Mouse (Mus musculus) intestine, postnatal 0 days (tissue): Measurements from ENCODE around the gene Notch1. TPM values are rescaled to one million over a fixed set of nuclear protein-coding genes. Genes with fewer than 3 reads are reported as not detected.

Experiments used
- ATAC-seq: fragments of 200-750 bp; cut with Nextera tagmentation; 2 replicates; pipeline ENCODE4 v1.8.0; 2017; ENCODE audit warnings: mild to moderate bottlenecking, moderate TSS enrichment, moderate library complexity
- H3K27ac ChIP-seq: fragments of 300-500 bp; sonication (generic); 2 replicates; pipeline ENCODE4 v1.5.1; 2014; ENCODE audit warnings: mild to moderate bottlenecking, low read depth, low read length, moderate library complexity
- H3K27me3 ChIP-seq: fragments of 300-500 bp; sonication (generic); replicated peaks from 2 replicates; pipeline ENCODE4 v1.6.1; 2014; ENCODE audit warnings: low read length, mixed read lengths; ENCODE audit not compliant: control insufficient read depth, insufficient read depth
- H3K36me3 ChIP-seq: fragments of 300-500 bp; sonication (generic); 2 replicates; pipeline ENCODE4 v1.6.1; 2014; ENCODE audit warnings: mild to moderate bottlenecking, moderate library complexity; ENCODE audit not compliant: control insufficient read depth, insufficient read depth
- H3K4me1 ChIP-seq: fragments of 300-500 bp; sonication (generic); replicated peaks from 2 replicates; pipeline ENCODE4 v1.6.1; 2014; ENCODE audit warnings: antibody characterized with exemption, low read length, mixed read lengths; ENCODE audit not compliant: control insufficient read depth, insufficient read depth
- H3K4me2 ChIP-seq: fragments of 300-500 bp; sonication (generic); replicated peaks from 2 replicates; pipeline ENCODE4 v1.6.1; 2014; ENCODE audit warnings: low read depth, mild to moderate bottlenecking, moderate library complexity
- H3K4me3 ChIP-seq: fragments of 300-500 bp; sonication (generic); 2 replicates; pipeline ENCODE4 v1.5.1; 2014; ENCODE audit warnings: low read depth, low read length
- H3K9ac ChIP-seq: fragments of 300-500 bp; sonication (generic); 2 replicates; pipeline ENCODE4 v1.6.1; 2014; ENCODE audit warnings: mild to moderate bottlenecking, low read depth, low read length
- H3K9me3 ChIP-seq: fragments of 300-500 bp; sonication (generic); 2 replicates; pipeline ENCODE4 v1.6.1; 2016; ENCODE audit warnings: mixed run types; ENCODE audit not compliant: control insufficient read depth
- CTCF ChIP-seq: sonication (generic); IDR thresholded peaks from 2 replicates; pipeline ENCODE4 v1.5.1; 2016; ENCODE audit warnings: low read depth, mild to moderate bottlenecking, control low read depth, antibody characterized with exemption, moderate library complexity
- WGBS: fragments of 180-500 bp; shearing (Covaris S2); extraction: QIAGEN DNeasy Blood & Tissue Kit; methylation state at CpG from one replicate; pipeline ENCODE4 v1.1.7; 2014; 5-methylcytosine and 5-hydroxymethylcytosine counted together
- polyA plus RNA-seq: library from polyadenylated mRNA; unstranded; fragments of >200 nt; fragmentation: Nextera tagmentation; extraction: Ambion mirVana; gene quantifications from 2 replicates; pipeline ENCODE4 v1.2.1, GENCODE M21; 2015

The Notch1 gene
- polyA plus RNA-seq, 1 experiment from 2014 or later: 3.6 TPM

DNA sequence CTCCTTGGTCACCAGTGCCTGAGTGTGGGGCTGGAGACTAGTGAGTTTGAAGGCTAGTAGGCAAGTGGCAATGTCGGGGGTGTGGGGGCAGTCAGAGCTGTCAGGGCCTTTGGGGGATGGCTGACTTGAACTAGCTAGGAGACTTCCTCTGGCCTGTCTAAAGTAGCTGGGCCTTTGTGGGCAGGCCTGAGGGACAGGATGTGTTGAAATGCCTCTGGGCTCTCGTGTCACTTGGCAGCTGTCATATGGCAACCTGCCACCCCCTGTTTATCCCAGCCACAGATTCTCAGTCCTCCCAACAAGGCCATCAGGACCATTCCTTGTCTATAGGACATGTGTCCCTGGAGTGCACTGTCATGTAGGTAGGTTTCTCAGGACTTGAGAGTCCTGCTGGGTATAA lies 18.2 kb upstream of the Notch1 start:
- H3K4me1 ChIP-seq: no peaks in the 10 kb centered on the region
- H3K36me3 ChIP-seq: no peaks in the 10 kb centered on the region
- H3K27ac ChIP-seq: peak overlapping the region; percentile 2; the same call in 1 of the 2 replicates
- no peaks in the 10 kb centered on the region for H3K9me3 ChIP-seq
- H3K27me3 ChIP-seq: no peaks in the 10 kb centered on the region
- 55% methylated on average over 2 of the region's 2 CpGs for WGBS
- no peak overlapping the region for H3K4me2 ChIP-seq
- no peak overlapping the region for H3K9ac ChIP-seq
- no peak for TF ChIP-seq CTCF
- no peak for ATAC-seq
- no peak overlapping the region for H3K4me3 ChIP-seq

DNA sequence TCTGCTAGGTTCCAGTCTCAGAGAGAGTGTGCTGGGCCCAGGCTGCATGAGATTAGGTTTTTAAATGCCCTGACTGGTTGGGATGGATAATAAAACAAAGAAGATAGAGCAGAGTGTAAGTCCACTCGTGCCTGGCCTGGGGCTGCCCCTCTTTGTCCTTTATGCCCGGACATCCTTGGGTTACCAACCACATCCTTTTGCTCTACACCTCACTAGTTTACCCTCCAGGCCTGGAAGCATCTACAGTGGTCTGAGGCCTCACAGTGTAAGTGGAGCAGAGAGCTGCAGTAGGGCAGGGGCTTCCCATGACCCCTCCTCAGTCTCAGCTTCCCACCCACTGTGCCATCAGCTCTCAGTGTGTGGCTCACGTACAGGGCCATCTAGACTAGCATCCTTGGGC lies 17.7 kb upstream of the Notch1 start:
- ATAC-seq: no peak
- no peak overlapping the region for H3K4me2 ChIP-seq
- peak overlapping the region; percentile 2; the same call in 1 of the 2 replicates for H3K27ac ChIP-seq
- no peak overlapping the region for H3K9ac ChIP-seq
- no peak for TF ChIP-seq CTCF
- H3K36me3 ChIP-seq: no peaks in the 10 kb centered on the region
- H3K4me1 ChIP-seq: no peaks in the 10 kb centered on the region
- no peaks in the 10 kb centered on the region for H3K27me3 ChIP-seq
- WGBS: 71% methylated on average over 3 of the region's 3 CpGs
- no peaks in the 10 kb centered on the region for H3K9me3 ChIP-seq
- H3K4me3 ChIP-seq: no peak overlapping the region

- no peaks in the 10 kb centered on the region for H3K27me3 ChIP-seq
- no peak overlapping the region for H3K9ac ChIP-seq
- no peaks in the 10 kb centered on the region for H3K36me3 ChIP-seq
- no peak overlapping the region for H3K4me2 ChIP-seq
- no peak overlapping the region for H3K27ac ChIP-seq
- H3K4me1 ChIP-seq: no peaks in the 10 kb centered on the region
- H3K4me3 ChIP-seq: no peak overlapping the region
- peak; percentile 25; the same call in 1 of the 2 replicates for ATAC-seq
- H3K9me3 ChIP-seq: no peaks in the 10 kb centered on the region
- no peak for TF ChIP-seq CTCF
- WGBS: 29% methylated on average over 5 of the region's 5 CpGs
These were observed 16.8 kb upstream of the Notch1 start for GRCm38 (mm10) chr2:26533249-26533648.

- TF ChIP-seq CTCF: no peak
- no peak for ATAC-seq
- no peaks in the 10 kb centered on the region for H3K9me3 ChIP-seq
- H3K9ac ChIP-seq: no peak overlapping the region
- no peaks in the 10 kb centered on the region for H3K4me1 ChIP-seq
- no peaks in the 10 kb centered on the region for H3K36me3 ChIP-seq
- no peaks in the 10 kb centered on the region for H3K27me3 ChIP-seq
- no peak overlapping the region for H3K4me3 ChIP-seq
- no peak overlapping the region for H3K4me2 ChIP-seq
- H3K27ac ChIP-seq: no peak overlapping the region
- 86% methylated on average over 6 of the region's 6 CpGs for WGBS
These were observed 15.4 kb upstream of the Notch1 start for GRCm38 (mm10) chr2:26531829-26532228.

DNA sequence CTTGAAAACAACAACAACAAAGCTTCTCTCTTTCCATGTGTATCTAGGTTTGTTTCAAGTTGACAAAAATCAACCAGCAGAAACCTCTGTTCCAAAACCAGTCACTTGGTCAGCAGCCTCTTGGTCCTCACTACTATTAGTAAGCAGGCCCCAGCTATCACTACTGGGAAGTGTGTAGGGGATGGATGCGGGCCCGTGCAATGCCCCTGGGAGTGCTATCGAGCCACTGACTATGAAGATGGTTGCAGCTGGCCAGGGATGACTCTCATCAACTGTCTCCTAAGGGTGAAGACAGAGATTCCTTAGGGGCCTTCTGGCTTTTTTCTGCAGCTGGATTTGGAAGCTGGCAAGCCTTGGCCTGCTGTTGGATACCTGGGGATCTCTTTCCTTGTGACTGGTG lies 13.4 kb upstream of the Notch1 start:
- no peak overlapping the region for H3K4me2 ChIP-seq
- H3K27me3 ChIP-seq: no peaks in the 10 kb centered on the region
- no peak for ATAC-seq
- H3K36me3 ChIP-seq: no peaks in the 10 kb centered on the region
- no peaks in the 10 kb centered on the region for H3K4me1 ChIP-seq
- 75% methylated on average over 3 of the region's 3 CpGs for WGBS
- H3K27ac ChIP-seq: no peak overlapping the region
- no peak overlapping the region for H3K9ac ChIP-seq
- H3K9me3 ChIP-seq: no peaks in the 10 kb centered on the region
- H3K4me3 ChIP-seq: no peak overlapping the region
- no peak for TF ChIP-seq CTCF

DNA sequence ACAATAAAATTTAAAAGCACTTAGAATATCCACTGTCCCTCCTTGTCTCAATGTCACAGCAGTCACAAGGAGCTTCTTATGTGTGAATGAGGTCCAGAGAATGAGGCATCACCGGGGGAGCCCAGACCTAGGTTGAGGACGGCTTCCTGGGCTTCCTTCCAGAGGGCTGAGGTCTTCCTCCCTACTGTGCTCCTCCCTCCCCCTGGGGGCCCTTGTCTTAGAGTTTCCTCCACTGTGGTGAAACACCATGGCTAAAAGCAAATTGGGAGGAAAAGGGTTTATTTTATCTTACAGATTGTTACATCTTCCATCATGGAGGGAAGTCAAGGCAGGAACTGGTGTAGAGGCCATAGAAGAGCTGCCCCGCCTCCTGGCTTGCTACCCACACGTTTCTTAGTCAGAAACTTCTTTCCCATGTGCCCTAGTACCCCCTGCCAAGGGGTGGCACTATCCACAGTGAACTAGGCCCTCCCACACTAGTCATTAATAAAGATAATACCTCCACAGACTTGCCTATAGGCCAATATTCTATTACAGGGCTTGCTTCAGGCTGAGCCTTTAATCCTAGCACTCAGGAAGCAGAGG lies 12.8 kb upstream of the Notch1 start:
- H3K9me3 ChIP-seq: no peaks in the 10 kb centered on the region
- 70% methylated on average over 4 of the region's 4 CpGs for WGBS
- H3K27ac ChIP-seq: no peak overlapping the region
- no peaks in the 10 kb centered on the region for H3K27me3 ChIP-seq
- H3K4me2 ChIP-seq: no peak overlapping the region
- H3K36me3 ChIP-seq: no peaks in the 10 kb centered on the region
- no peak for ATAC-seq
- no peaks in the 10 kb centered on the region for H3K4me1 ChIP-seq
- no peak overlapping the region for H3K4me3 ChIP-seq
- H3K9ac ChIP-seq: no peak overlapping the region
- TF ChIP-seq CTCF: no peak
